Mouse (Mus musculus): Measurements from ENCODE around the gene Rabgef1. TPM values are rescaled to one million over a fixed set of nuclear protein-coding genes. Genes with fewer than 3 reads are reported as not detected.
"Not testable (repeated sequence)": the region's sequence is repeated elsewhere in the genome, so short reads cannot be mapped to it uniquely, and the experiment has no call there.

Gene Rabgef1
- polyA plus RNA-seq, 1 experiment from 2014 or later = 30.0 TPM

DNA sequence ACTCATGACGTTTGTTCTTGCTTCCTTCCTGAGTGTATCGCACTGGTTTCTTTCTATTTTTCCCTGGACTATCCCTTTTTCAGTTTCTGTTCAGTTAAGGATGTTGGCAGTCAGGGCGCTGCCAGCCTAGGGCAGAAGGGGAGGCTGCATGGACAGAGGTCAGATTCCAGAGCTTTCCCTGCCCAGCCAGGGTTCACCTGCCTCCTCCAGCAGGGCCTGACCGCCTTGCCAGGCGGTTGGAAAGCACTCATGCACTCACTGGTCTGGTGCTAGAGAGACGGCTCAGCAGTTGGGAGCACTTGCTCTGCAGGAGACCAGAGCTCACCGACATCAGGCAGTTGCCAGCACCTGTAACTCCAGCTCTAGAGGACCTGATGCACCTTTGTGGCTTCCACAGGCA is 67.6 kb downstream of the Rabgef1 start:
- no peak overlapping the region for H3K9ac ChIP-seq (ENCODE audit: low read length)
- no peak for ATAC-seq
- no peak overlapping the region for H3K27ac ChIP-seq (ENCODE audit: low read depth, low read length)
- H3K9me3 ChIP-seq (replicated peaks; ENCODE audit: control insufficient read depth, low read length) = no peaks in the 10 kb centered on the region
- H3K36me3 ChIP-seq (ENCODE audit: control insufficient read depth, insufficient read depth, low read length) = peaks cover 97% of the 10 kb centered on the region
- DNase-seq (ENCODE audit: low spot score) = no peak
- no peak overlapping the region for H3K4me2 ChIP-seq (ENCODE audit: low read length)
- 95% methylated on average over 7 of the region's 7 CpGs for WGBS
- no peaks in the 10 kb centered on the region for H3K27me3 ChIP-seq (replicated peaks; ENCODE audit: control insufficient read depth, insufficient read depth, low read length)
- no peaks in the 10 kb centered on the region for H3K4me1 ChIP-seq (ENCODE audit: control insufficient read depth, insufficient read depth, low read length)
- H3K4me3 ChIP-seq (ENCODE audit: low read depth, low read length) = no peak overlapping the region

GRCm38 (mm10) chr5:130239856-130240255 is 68.3 kb downstream of the Rabgef1 start:
- WGBS = 96% methylated on average over 2 of the region's 2 CpGs

DNA sequence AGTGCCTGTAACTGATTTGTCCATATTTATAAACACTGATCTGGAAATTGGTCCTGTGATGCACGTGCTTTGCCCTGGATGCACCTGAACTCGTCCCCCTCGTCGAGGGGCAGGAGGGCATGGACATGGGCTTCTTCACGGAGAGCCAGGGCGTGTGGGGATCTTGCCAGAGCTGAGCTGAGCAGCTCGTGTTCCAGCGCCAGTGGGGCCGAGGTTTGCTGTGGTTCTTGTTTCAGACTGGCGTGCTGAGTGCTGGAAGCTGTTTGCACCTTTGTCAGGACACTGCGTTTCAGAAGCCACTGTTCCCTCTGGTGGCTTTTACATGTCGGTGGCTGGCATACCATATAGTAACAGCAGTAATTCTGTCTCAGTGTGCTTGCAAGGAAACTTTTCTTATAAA is 69.8 kb downstream of the Rabgef1 start:
- peaks cover 97% of the 10 kb centered on the region for H3K36me3 ChIP-seq (ENCODE audit: control insufficient read depth, insufficient read depth, low read length)
- no peak overlapping the region for H3K27ac ChIP-seq (ENCODE audit: low read depth, low read length)
- H3K9ac ChIP-seq (ENCODE audit: low read length) = no peak overlapping the region
- DNase-seq (ENCODE audit: low spot score) (no peak), ATAC-seq (no peak)
- no peaks in the 10 kb centered on the region for H3K9me3 ChIP-seq (replicated peaks; ENCODE audit: control insufficient read depth, low read length)
- 96% methylated on average over 12 of the region's 12 CpGs for WGBS
- H3K4me3 ChIP-seq (ENCODE audit: low read depth, low read length) = no peak overlapping the region
- no peaks in the 10 kb centered on the region for H3K27me3 ChIP-seq (replicated peaks; ENCODE audit: control insufficient read depth, insufficient read depth, low read length)
- no peaks in the 10 kb centered on the region for H3K4me1 ChIP-seq (ENCODE audit: control insufficient read depth, insufficient read depth, low read length)
- no peak overlapping the region for H3K4me2 ChIP-seq (ENCODE audit: low read length)

More at GRCm38 (mm10) chr5:130239856-130240255, 68.3 kb downstream of the Rabgef1 start:
- DNase-seq (ENCODE audit: low spot score) (no peak), ATAC-seq (no peak)
- Histone ChIP-seq H3K27me3 (replicated peaks; ENCODE audit: control insufficient read depth, insufficient read depth, low read length) (no peaks in the 10 kb centered on the region), H3K27ac (ENCODE audit: low read depth, low read length) (no peak overlapping the region), H3K9me3 (replicated peaks; ENCODE audit: control insufficient read depth, low read length) (no peaks in the 10 kb centered on the region), H3K4me3 (ENCODE audit: low read depth, low read length) (no peak overlapping the region), H3K9ac (ENCODE audit: low read length) (no peak overlapping the region), H3K36me3 (ENCODE audit: control insufficient read depth, insufficient read depth, low read length) (peaks cover 97% of the 10 kb centered on the region), H3K4me1 (ENCODE audit: control insufficient read depth, insufficient read depth, low read length) (no peaks in the 10 kb centered on the region), H3K4me2 (ENCODE audit: low read length) (no peak overlapping the region)

- Histone ChIP-seq H3K36me3 (ENCODE audit: control insufficient read depth, insufficient read depth, low read length) (peaks cover 100% of the 10 kb centered on the region), H3K4me1 (ENCODE audit: control insufficient read depth, insufficient read depth, low read length) (no peaks in the 10 kb centered on the region), H3K9me3 (replicated peaks; ENCODE audit: control insufficient read depth, low read length) (no peaks in the 10 kb centered on the region), H3K27me3 (replicated peaks; ENCODE audit: control insufficient read depth, insufficient read depth, low read length) (no peaks in the 10 kb centered on the region), H3K4me2 (ENCODE audit: low read length) (no peak overlapping the region), H3K9ac (ENCODE audit: low read length) (no peak overlapping the region), H3K4me3 (ENCODE audit: low read depth, low read length) (no peak overlapping the region), H3K27ac (ENCODE audit: low read depth, low read length) (no peak overlapping the region)
- DNase-seq (ENCODE audit: low spot score) (no peak), ATAC-seq (no peak)
- WGBS = 88% methylated on average over 5 of the region's 5 CpGs
These were observed 76.2 kb downstream of the Rabgef1 start for GRCm38 (mm10) chr5:130247823-130248222.

DNA sequence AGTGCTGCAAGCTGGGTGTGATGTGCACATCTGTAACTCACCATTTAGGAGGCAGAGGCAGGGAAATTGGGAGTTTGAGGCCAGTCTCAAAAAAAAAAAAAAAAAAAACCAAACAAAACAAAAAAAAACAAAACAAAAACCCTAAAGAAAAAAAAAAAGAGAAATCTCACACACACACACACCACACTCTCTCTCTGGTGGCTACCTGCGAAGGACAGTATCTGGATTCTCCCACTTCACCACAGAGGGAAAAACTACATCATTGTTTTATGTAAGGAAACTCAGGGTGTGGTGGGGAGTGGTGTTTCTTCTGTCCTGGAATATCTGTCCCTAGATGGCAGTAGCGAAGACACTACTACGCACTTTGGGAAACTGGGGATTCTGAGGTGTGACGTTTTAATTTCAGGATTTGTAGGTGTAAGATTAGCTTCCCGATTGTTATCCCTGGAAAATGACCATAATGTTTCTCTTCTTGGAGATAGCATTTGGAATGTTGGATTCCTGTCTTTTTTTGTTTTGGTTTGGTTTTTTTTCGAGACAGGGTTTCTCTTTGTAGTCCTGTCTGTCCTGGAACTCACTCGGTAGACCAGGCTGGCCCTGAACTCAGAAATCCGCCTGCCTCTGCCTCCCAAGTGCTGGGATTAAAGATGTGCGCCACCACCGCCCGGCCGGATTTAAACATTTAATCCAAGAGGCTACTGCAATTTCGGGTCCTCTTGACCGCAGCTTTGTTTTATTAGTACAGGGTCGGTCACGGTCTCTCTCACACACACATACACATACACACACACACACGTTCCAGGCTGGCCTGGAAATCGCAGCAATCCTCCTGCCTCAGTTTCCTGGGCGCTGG is 82.8 kb downstream of the Rabgef1 start:
- H3K27me3 ChIP-seq (replicated peaks; ENCODE audit: control insufficient read depth, insufficient read depth, low read length) = no peaks in the 10 kb centered on the region
- H3K36me3 ChIP-seq (ENCODE audit: control insufficient read depth, insufficient read depth, low read length) = peaks cover 44% of the 10 kb centered on the region
- H3K4me1 ChIP-seq (ENCODE audit: control insufficient read depth, insufficient read depth, low read length) = peaks cover 11% of the 10 kb centered on the region
- H3K4me2 ChIP-seq (ENCODE audit: low read length) = peak overlapping the region; percentile 75
- H3K27ac ChIP-seq (ENCODE audit: low read depth, low read length) = 0 out of 2 replicates have a peak overlapping the region, but pooled peaks have one; percentile 77
- no peak for ATAC-seq
- peak overlapping the region; percentile 73 for H3K4me3 ChIP-seq (ENCODE audit: low read depth, low read length)
- H3K9ac ChIP-seq (ENCODE audit: low read length) = peak overlapping the region; percentile 88
- 22% methylated on average over 19 of the region's 19 CpGs for WGBS
- no peaks in the 10 kb centered on the region for H3K9me3 ChIP-seq (replicated peaks; ENCODE audit: control insufficient read depth, low read length)
- DNase-seq (ENCODE audit: low spot score) = peak; percentile 50

- Histone ChIP-seq H3K9ac (ENCODE audit: low read length) (peak within 1 kb of the TSS; percentile 88), H3K4me2 (ENCODE audit: low read length) (peak within 1 kb of the TSS; percentile 75), H3K9me3 (replicated peaks; ENCODE audit: control insufficient read depth, low read length) (no peaks in the 10 kb centered on the region), H3K36me3 (ENCODE audit: control insufficient read depth, insufficient read depth, low read length) (peaks cover 36% of the 10 kb centered on the region), H3K27me3 (replicated peaks; ENCODE audit: control insufficient read depth, insufficient read depth, low read length) (no peaks in the 10 kb centered on the region), H3K4me1 (ENCODE audit: control insufficient read depth, insufficient read depth, low read length) (peaks cover 11% of the 10 kb centered on the region), H3K4me3 (ENCODE audit: low read depth, low read length) (peak within 1 kb of the TSS; percentile 73), H3K27ac (ENCODE audit: low read depth, low read length) (peak within 1 kb of the TSS; percentile 77; the same call in 1 of the 2 replicates)
- under 1% methylated on average over 52 of the region's 52 CpGs for WGBS
- ATAC-seq = peak; percentile 91
- peak; percentile 100 for DNase-seq (ENCODE audit: low spot score)
These were observed 83.6 kb downstream of the Rabgef1 start, which contains the start of the genes Sbds and Tyw1 for GRCm38 (mm10) chr5:130255017-130255720. Gene Sbds, minus strand, starts transcription at chr5:130255530. Gene Tyw1, plus strand, starts transcription at chr5:130255619.

- peaks cover 11% of the 10 kb centered on the region for H3K4me1 ChIP-seq (ENCODE audit: control insufficient read depth, insufficient read depth, low read length)
- H3K27ac ChIP-seq (ENCODE audit: low read depth, low read length); H3K27me3 ChIP-seq (replicated peaks; ENCODE audit: control insufficient read depth, insufficient read depth, low read length); DNase-seq (ENCODE audit: low spot score); H3K9me3 ChIP-seq (replicated peaks; ENCODE audit: control insufficient read depth, low read length): not testable (repeated sequence)
- H3K9ac ChIP-seq (ENCODE audit: low read length) = 0 out of 2 replicates have a peak overlapping the region, but pooled peaks have one; percentile 32
- WGBS = 34% methylated on average over 20 of the region's 20 CpGs
- peak overlapping the region; percentile 73 for H3K4me3 ChIP-seq (ENCODE audit: low read depth, low read length)
- H3K4me2 ChIP-seq (ENCODE audit: low read length) = peak overlapping the region; percentile 75
- peaks cover 28% of the 10 kb centered on the region for H3K36me3 ChIP-seq (ENCODE audit: control insufficient read depth, insufficient read depth, low read length)
- ATAC-seq = peak; percentile 1; the same call in 1 of the 2 replicates
These were observed 84.4 kb downstream of the Rabgef1 start for GRCm38 (mm10) chr5:130255799-130256525.

DNA sequence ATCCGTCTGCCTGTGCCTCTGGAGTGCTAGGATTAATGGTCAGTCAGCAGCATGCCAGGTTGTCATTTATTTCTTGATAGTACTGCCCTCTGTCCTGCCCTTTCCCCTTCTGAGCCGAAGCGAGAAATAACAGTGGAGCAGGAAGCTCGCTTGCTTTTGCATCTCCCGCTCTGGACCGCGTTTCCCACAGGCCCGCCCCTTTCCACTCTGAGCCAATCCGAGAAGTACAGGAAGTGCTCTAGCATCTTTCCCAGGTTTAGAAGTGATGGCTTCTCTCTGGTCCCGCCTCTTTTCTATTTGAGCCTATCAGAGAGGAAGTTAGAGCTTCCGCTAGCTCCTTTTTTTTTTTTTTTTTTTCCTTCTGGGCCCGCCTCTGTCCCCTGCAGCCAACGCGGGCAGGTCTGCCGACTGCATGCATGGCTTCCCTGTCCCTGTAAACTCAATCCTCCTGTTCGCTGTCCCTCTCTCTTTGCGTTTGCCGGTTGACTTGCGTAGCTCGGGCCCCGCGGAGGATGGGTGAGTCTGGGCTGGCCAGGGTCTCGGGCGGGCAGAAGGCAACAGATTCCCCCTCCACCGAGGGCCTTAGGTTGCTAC is 85.2 kb downstream of the Rabgef1 start:
- Histone ChIP-seq H3K4me3 (ENCODE audit: low read depth, low read length) (peak overlapping the region; percentile 57), H3K4me1 (ENCODE audit: control insufficient read depth, insufficient read depth, low read length) (peaks cover 11% of the 10 kb centered on the region), H3K36me3 (ENCODE audit: control insufficient read depth, insufficient read depth, low read length) (peaks cover 20% of the 10 kb centered on the region), H3K27me3 (replicated peaks; ENCODE audit: control insufficient read depth, insufficient read depth, low read length) (no peaks in the 10 kb centered on the region), H3K27ac (ENCODE audit: low read depth, low read length) (peak overlapping the region; percentile 68), H3K4me2 (ENCODE audit: low read length) (peak overlapping the region; percentile 74), H3K9me3 (replicated peaks; ENCODE audit: control insufficient read depth, low read length) (no peaks in the 10 kb centered on the region), H3K9ac (ENCODE audit: low read length) (peak overlapping the region; percentile 81)
- ATAC-seq (peak; percentile 96), DNase-seq (ENCODE audit: low spot score) (peak; percentile 100)
- WGBS = under 1% methylated on average over 24 of the region's 25 CpGs
